Mouse (Mus musculus) layer of hippocampus, adult 11-12 months (tissue): ENCODE measurements at regions not wholly inside any gene's neighbourhood (a gene's known extent, or its start where the extent isn't known, plus 50 kb on each side); places are given as distances from the start of the nearest gene placed in this dataset.
"Not testable (repeated sequence)": the region's sequence is repeated elsewhere in the genome, so short reads cannot be mapped to it uniquely, and the experiment has no call there.

Experiments
- DNase-seq: peaks from one replicate; pipeline ENCODE4 v3.0.0; 2022; ENCODE audit warnings: low spot score

GRCm38 (mm10) chr14:104208040-104208816 lies 259.6 kb downstream of the Pou4f1 start:
- DNase-seq: no peak

GRCm38 (mm10) chr14:104206602-104207001 lies 261.2 kb downstream of the Pou4f1 start:
- DNase-seq: no peak

GRCm38 (mm10) chr14:104203239-104203986 lies 264.4 kb downstream of the Pou4f1 start:
- no peak for DNase-seq

- no peak for DNase-seq
Measured at GRCm38 (mm10) chr14:104193198-104193597, 274.6 kb downstream of the Pou4f1 start.

GRCm38 (mm10) chr14:104175122-104175521 lies 292.7 kb downstream of the Pou4f1 start:
- no peak for DNase-seq

- DNase-seq: peak; percentile 5
Measured at GRCm38 (mm10) chr14:104146841-104147240, 302.6 kb upstream of the Ednrb start.

GRCm38 (mm10) chr14:104145395-104145794 lies 301.2 kb upstream of the Ednrb start:
- DNase-seq: no peak

GRCm38 (mm10) chr14:104114986-104115951 lies 271.1 kb upstream of the Ednrb start:
- no peak for DNase-seq

- DNase-seq: no peak
Measured at GRCm38 (mm10) chr14:104114182-104114581, 270.0 kb upstream of the Ednrb start.

GRCm38 (mm10) chr14:104113448-104113847 lies 269.2 kb upstream of the Ednrb start:
- DNase-seq: no peak

- DNase-seq: no peak
Measured at GRCm38 (mm10) chr14:104086381-104086780, 242.2 kb upstream of the Ednrb start.

GRCm38 (mm10) chr14:104064199-104064598 lies 220.0 kb upstream of the Ednrb start:
- DNase-seq: not testable (repeated sequence)

GRCm38 (mm10) chr14:104053697-104054096 lies 209.5 kb upstream of the Ednrb start:
- DNase-seq: no peak

- DNase-seq: peak; percentile 55
Measured at GRCm38 (mm10) chr14:104038628-104039325, 194.6 kb upstream of the Ednrb start.

- no peak for DNase-seq
Measured at GRCm38 (mm10) chr14:104033606-104034005, 189.4 kb upstream of the Ednrb start.

GRCm38 (mm10) chr14:104030784-104031470 lies 186.7 kb upstream of the Ednrb start:
- DNase-seq: no peak

- no peak for DNase-seq
Measured at GRCm38 (mm10) chr14:104029668-104030530, 185.7 kb upstream of the Ednrb start.

- no peak for DNase-seq
Measured at GRCm38 (mm10) chr14:104027900-104028285, 183.7 kb upstream of the Ednrb start.

- peak; percentile 46 for DNase-seq
Measured at GRCm38 (mm10) chr14:104027077-104027899, 183.1 kb upstream of the Ednrb start.
